Mouse (Mus musculus) stomach, postnatal 0 days (tissue): Measurements from ENCODE around the gene Tbca.

Experiments
- CTCF ChIP-seq: IDR thresholded peaks from 2 replicates; pipeline ENCODE4 v1.5.1; 2016; ENCODE audit warnings: antibody characterized with exemption, low read depth, mild to moderate bottlenecking, moderate library complexity
- EP300 ChIP-seq: optimal IDR thresholded peaks from 2 replicates; pipeline ENCODE3; 2016; ENCODE audit warnings: antibody characterized with exemption

DNA sequence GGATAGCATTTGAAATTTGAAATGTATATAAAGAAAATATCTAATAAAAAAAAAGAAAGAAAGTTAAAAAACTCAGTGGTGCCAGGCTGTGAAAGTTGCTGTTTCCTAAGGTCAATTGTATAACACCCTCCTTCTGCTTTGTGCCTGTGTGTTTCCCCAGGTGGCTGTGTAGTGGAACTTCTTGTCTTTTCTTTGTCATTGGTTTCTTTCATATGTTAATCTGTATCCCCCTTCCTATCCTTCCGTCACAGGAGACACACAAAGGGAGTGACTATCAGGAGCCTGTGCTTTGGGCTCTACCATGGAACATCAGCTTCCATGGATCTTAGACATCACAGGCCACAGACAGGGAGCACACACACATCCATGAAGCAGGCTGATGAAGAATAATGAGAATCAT is 43.5 kb upstream of the Tbca start:
- no peak for TF ChIP-seq CTCF
- TF ChIP-seq EP300, result no peak
